Mouse (Mus musculus): ENCODE measurements around the gene Fthl17b. TPM values are rescaled to one million over a fixed set of nuclear protein-coding genes. Genes with fewer than 3 reads are reported as not detected.
"Not testable (repeated sequence)": the region's sequence is repeated elsewhere in the genome, so short reads cannot be mapped to it uniquely, and the experiment has no call there.

Gene Fthl17b
- total RNA-seq (2012; rRNA removed) (not detected in 2 replicates), polyA plus RNA-seq (2012; ENCODE audit: insufficient read depth in 1 of 2, insufficient read length in 2 of 2, low read depth in 1 of 2, low replicate concordance in 2 of 2, missing spikeins in 1 of 2) (not detected)

DNA sequence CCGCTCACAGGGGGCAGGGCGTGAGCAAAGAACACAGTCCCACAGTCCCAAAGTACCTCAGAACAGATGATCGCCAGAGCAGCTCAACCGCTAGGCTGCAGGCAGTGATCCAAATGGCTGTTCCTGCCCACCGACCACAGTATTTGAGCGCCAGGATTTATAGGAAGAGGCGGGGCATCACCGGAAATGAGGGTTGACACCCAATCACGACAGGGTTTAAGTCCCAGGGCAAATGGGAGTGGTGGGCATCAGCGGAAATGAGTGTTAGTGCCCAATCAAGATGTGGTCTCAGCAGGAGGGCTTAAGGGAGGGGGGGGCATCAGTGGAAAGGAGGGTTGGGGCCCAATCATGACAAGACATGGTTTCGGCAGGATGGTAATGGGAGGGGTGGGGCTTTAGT lies at the start of gene Fthl17b:
TSS of gene Fthl17b (minus strand) at position 101 of the 400 bp plus-strand sequence.
- H3K9me3 ChIP-seq (replicated peaks; ENCODE audit: insufficient read depth, low read length); DNase-seq (ENCODE audit: low read depth, low spot score): not testable (repeated sequence)

DNA sequence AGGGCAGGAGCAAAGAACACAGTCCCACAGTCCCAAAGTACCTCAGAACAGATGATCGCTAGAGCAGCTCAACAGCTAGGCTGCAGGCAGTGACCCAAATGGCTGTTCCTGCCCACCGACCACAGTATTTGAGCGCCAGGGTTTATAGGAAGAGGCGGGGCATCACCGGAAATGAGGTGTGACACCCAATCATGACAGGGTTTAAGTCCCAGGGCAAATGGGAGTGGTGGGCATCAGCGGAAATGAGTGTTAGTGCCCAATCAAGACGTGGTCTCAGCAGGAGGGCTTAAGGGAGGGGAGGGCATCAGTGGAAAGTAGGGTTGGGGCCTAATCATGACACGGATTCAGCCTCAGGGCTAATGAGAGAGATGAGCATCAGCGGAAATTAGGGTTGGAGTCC lies 23.9 kb upstream of the Fthl17b start, which contains the start of gene Fthl17d:
TSS of gene Fthl17d (minus strand) at position 101 of the 400 bp plus-strand sequence.
- not testable (repeated sequence) for H3K36me3 ChIP-seq (ENCODE audit: control insufficient read depth in 1 of 2, insufficient read depth in 2 of 2, low read length in 2 of 2); DNase-seq (ENCODE audit: low read depth, low spot score); H3K4me1 ChIP-seq (ENCODE audit: control insufficient read depth in 1 of 2, insufficient read depth in 2 of 2, low read length in 2 of 2); H3K9ac ChIP-seq (ENCODE audit: control insufficient read depth, low read depth, low read length, poor library complexity, severe bottlenecking); H3K9me3 ChIP-seq (replicated peaks; ENCODE audit: insufficient read depth, low read length); H3K4me3 ChIP-seq (ENCODE audit: control insufficient read depth in 1 of 2, insufficient read depth in 1 of 2, low read depth in 2 of 2, low read length in 2 of 2); H3K79me2 ChIP-seq (ENCODE audit: control insufficient read depth, insufficient read depth, low read length, poor library complexity); H3K27ac ChIP-seq (ENCODE audit: control insufficient read depth, low read depth, low read length); H3K27me3 ChIP-seq (ENCODE audit: control insufficient read depth in 1 of 2, insufficient read depth in 2 of 2, low read length in 2 of 2)

More for the DNA sequence above, at the start of gene Fthl17b:
- not testable (repeated sequence) for H3K9ac ChIP-seq (ENCODE audit: control insufficient read depth, low read depth, low read length, poor library complexity, severe bottlenecking); H3K27ac ChIP-seq (ENCODE audit: control insufficient read depth, low read depth, low read length); H3K4me1 ChIP-seq (ENCODE audit: control insufficient read depth in 1 of 2, insufficient read depth in 2 of 2, low read length in 2 of 2); H3K79me2 ChIP-seq (ENCODE audit: control insufficient read depth, insufficient read depth, low read length, poor library complexity); H3K4me3 ChIP-seq (ENCODE audit: control insufficient read depth in 1 of 2, insufficient read depth in 1 of 2, low read depth in 2 of 2, low read length in 2 of 2); H3K36me3 ChIP-seq (ENCODE audit: control insufficient read depth in 1 of 2, insufficient read depth in 2 of 2, low read length in 2 of 2); H3K27me3 ChIP-seq (ENCODE audit: control insufficient read depth in 1 of 2, insufficient read depth in 2 of 2, low read length in 2 of 2)

DNA sequence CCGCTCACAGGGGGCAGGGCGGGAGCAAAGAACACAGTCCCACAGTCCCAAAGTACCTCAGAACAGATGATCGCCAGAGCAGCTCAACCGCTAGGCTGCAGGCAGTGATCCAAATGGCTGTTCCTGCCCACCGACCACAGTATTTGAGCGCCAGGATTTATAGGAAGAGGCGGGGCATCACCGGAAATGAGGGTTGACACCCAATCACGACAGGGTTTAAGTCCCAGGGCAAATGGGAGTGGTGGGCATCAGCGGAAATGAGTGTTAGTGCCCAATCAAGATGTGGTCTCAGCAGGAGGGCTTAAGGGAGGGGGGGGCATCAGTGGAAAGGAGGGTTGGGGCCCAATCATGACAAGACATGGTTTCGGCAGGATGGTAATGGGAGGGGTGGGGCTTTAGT lies 13.7 kb upstream of the Fthl17b start, which contains the start of gene Fthl17c:
TSS of gene Fthl17c (minus strand) at position 101 of the 400 bp plus-strand sequence.
- H3K79me2 ChIP-seq (ENCODE audit: control insufficient read depth, insufficient read depth, low read length, poor library complexity); H3K36me3 ChIP-seq (ENCODE audit: control insufficient read depth in 1 of 2, insufficient read depth in 2 of 2, low read length in 2 of 2); H3K4me3 ChIP-seq (ENCODE audit: control insufficient read depth in 1 of 2, insufficient read depth in 1 of 2, low read depth in 2 of 2, low read length in 2 of 2): not testable (repeated sequence)

DNA sequence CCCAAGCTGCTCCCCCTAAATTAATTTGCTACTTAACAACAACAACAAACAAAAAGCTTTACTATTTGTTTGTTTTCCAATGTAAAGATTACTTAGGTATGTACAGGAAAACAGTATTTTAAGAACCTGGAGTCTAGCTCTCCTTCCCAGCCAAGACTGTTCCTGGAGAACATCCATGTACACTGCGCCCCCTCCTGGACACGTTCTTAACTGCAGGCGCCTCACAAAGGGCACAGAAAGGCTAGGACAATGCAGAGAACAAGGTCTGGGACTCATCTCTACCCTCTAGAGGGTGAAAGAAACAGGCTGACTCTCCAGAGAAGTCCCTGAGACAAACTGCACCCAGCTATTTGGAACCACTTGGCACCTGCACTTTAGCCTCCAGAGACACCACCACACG lies 1.8 kb upstream of the Fthl17b start:
- not testable (repeated sequence) for H3K9me3 ChIP-seq (replicated peaks; ENCODE audit: insufficient read depth, low read length); H3K27me3 ChIP-seq (ENCODE audit: control insufficient read depth in 1 of 2, insufficient read depth in 2 of 2, low read length in 2 of 2); H3K36me3 ChIP-seq (ENCODE audit: control insufficient read depth in 1 of 2, insufficient read depth in 2 of 2, low read length in 2 of 2); H3K79me2 ChIP-seq (ENCODE audit: control insufficient read depth, insufficient read depth, low read length, poor library complexity); H3K9ac ChIP-seq (ENCODE audit: control insufficient read depth, low read depth, low read length, poor library complexity, severe bottlenecking); H3K27ac ChIP-seq (ENCODE audit: control insufficient read depth, low read depth, low read length); H3K4me3 ChIP-seq (ENCODE audit: control insufficient read depth in 1 of 2, insufficient read depth in 1 of 2, low read depth in 2 of 2, low read length in 2 of 2); H3K4me1 ChIP-seq (ENCODE audit: control insufficient read depth in 1 of 2, insufficient read depth in 2 of 2, low read length in 2 of 2)
- peak; percentile 6 for DNase-seq (ENCODE audit: low read depth, low spot score)
- peak in 2 of 3 experiments; percentile 26 to 39; a peak in 3 of 6 replicates for TF ChIP-seq CTCF (IDR thresholded peaks at IDR 0.05 in 2 of 3, conservative IDR thresholded peaks at IDR 0.05 in 1 of 3; ENCODE audit: control insufficient read depth in 1 of 3, insufficient read depth in 1 of 3, low read depth in 2 of 3, low read length in 3 of 3, poor library complexity in 1 of 3, severe bottlenecking in 1 of 3)

More for the DNA sequence above, 13.7 kb upstream of the Fthl17b start, which contains the start of gene Fthl17c:
- H3K27me3 ChIP-seq (ENCODE audit: control insufficient read depth in 1 of 2, insufficient read depth in 2 of 2, low read length in 2 of 2); H3K9me3 ChIP-seq (replicated peaks; ENCODE audit: insufficient read depth, low read length); H3K9ac ChIP-seq (ENCODE audit: control insufficient read depth, low read depth, low read length, poor library complexity, severe bottlenecking); DNase-seq (ENCODE audit: low read depth, low spot score); H3K4me1 ChIP-seq (ENCODE audit: control insufficient read depth in 1 of 2, insufficient read depth in 2 of 2, low read length in 2 of 2); H3K27ac ChIP-seq (ENCODE audit: control insufficient read depth, low read depth, low read length): not testable (repeated sequence)
